Mouse (Mus musculus) neural tube, embryonic 13.5 days (tissue): Measurements from ENCODE around the gene Phpt1. TPM values are rescaled to one million over a fixed set of nuclear protein-coding genes. Genes with fewer than 3 reads are reported as not detected.
"Not testable (repeated sequence)": the region's sequence is repeated elsewhere in the genome, so short reads cannot be mapped to it uniquely, and the experiment has no call there.

Experiments used
- ATAC-seq: fragments of 200-750 bp; cut with Nextera tagmentation; 2 replicates; pipeline ENCODE4 v1.8.0; 2017; ENCODE audit warnings: low read depth, mild to moderate bottlenecking, moderate TSS enrichment, moderate library complexity
- H3K27ac ChIP-seq: fragments of 300-500 bp; sonication (generic); replicated peaks from 2 replicates; pipeline ENCODE4 v1.5.1; 2015; ENCODE audit warnings: moderate library complexity, mild to moderate bottlenecking, inconsistent platforms
- H3K27me3 ChIP-seq: fragments of 300-500 bp; sonication (generic); 2 replicates; pipeline ENCODE4 v1.6.1; 2015; ENCODE audit warnings: mild to moderate bottlenecking, inconsistent platforms
- H3K36me3 ChIP-seq: fragments of 300-500 bp; sonication (generic); 2 replicates; pipeline ENCODE4 v1.6.1; 2015; ENCODE audit warnings: mild to moderate bottlenecking, inconsistent platforms
- H3K4me1 ChIP-seq: fragments of 300-500 bp; sonication (generic); replicated peaks from 2 replicates; pipeline ENCODE4 v1.6.1; 2015; ENCODE audit warnings: inconsistent platforms
- H3K4me2 ChIP-seq: fragments of 300-500 bp; sonication (generic); 2 replicates; pipeline ENCODE4 v1.6.1; 2015; ENCODE audit warnings: inconsistent platforms, mild to moderate bottlenecking, moderate library complexity
- H3K4me3 ChIP-seq: fragments of 300-500 bp; sonication (generic); 2 replicates; pipeline ENCODE4 v1.5.1; 2015; ENCODE audit warnings: mild to moderate bottlenecking, inconsistent platforms
- H3K9ac ChIP-seq: fragments of 300-500 bp; sonication (generic); 2 replicates; pipeline ENCODE4 v1.6.1; 2015; ENCODE audit warnings: moderate library complexity, mild to moderate bottlenecking, inconsistent platforms
- H3K9me3 ChIP-seq: fragments of 300-500 bp; sonication (generic); 2 replicates; pipeline ENCODE4 v1.6.1; 2016; ENCODE audit warnings: inconsistent platforms
- WGBS: fragments of 180-500 bp; shearing (Covaris S2); methylation state at CpG from one replicate; pipeline ENCODE4 v1.1.7; 2015; 5-methylcytosine and 5-hydroxymethylcytosine counted together
- polyA plus RNA-seq: library from polyadenylated mRNA; unstranded; fragments of >200 nt; fragmentation: Nextera tagmentation; extraction: Ambion mirVana; gene quantifications from 2 replicates; pipeline ENCODE4 v1.2.1, GENCODE M21; 2015

The Phpt1 gene
- polyA plus RNA-seq, 1 experiment from 2014 or later, result 188 TPM

GRCm38 (mm10) chr2:25571221-25571620 lies 3.8 kb downstream of the Phpt1 start:
- Histone ChIP-seq H3K27ac (no peak overlapping the region), H3K9ac (no peak overlapping the region), H3K4me3 (no peak overlapping the region), H3K4me1 (peaks cover 29% of the 10 kb centered on the region), H3K27me3 (peaks cover 7% of the 10 kb centered on the region), H3K9me3 (no peaks in the 10 kb centered on the region), H3K36me3 (peaks cover 65% of the 10 kb centered on the region), H3K4me2 (no peak overlapping the region)
- 95% methylated on average over 4 of the region's 4 CpGs for WGBS
- no peak for ATAC-seq

GRCm38 (mm10) chr2:25569323-25569722 lies 5.7 kb downstream of the Phpt1 start:
- Histone ChIP-seq H3K27ac (no peak overlapping the region), H3K36me3 (peaks cover 84% of the 10 kb centered on the region), H3K27me3 (no peaks in the 10 kb centered on the region), H3K9ac (no peak overlapping the region), H3K4me2 (no peak overlapping the region), H3K4me3 (no peak overlapping the region), H3K4me1 (peaks cover 19% of the 10 kb centered on the region), H3K9me3 (no peaks in the 10 kb centered on the region)
- no peak for ATAC-seq
- 100% methylated on average over 3 of the region's 3 CpGs for WGBS

GRCm38 (mm10) chr2:25568473-25569019 lies 6.5 kb downstream of the Phpt1 start:
- ATAC-seq, result no peak
- Histone ChIP-seq H3K4me3 (no peak overlapping the region), H3K4me1 (peaks cover 12% of the 10 kb centered on the region), H3K27me3 (no peaks in the 10 kb centered on the region), H3K36me3 (peaks cover 91% of the 10 kb centered on the region), H3K9ac (no peak overlapping the region), H3K27ac (no peak overlapping the region), H3K4me2 (no peak overlapping the region), H3K9me3 (no peaks in the 10 kb centered on the region)
- 95% methylated on average over 6 of the region's 6 CpGs for WGBS

GRCm38 (mm10) chr2:25566558-25566957 lies 8.5 kb downstream of the Phpt1 start:
- Histone ChIP-seq H3K4me3 (no peak overlapping the region), H3K27ac (no peak overlapping the region), H3K27me3 (no peaks in the 10 kb centered on the region), H3K9ac (no peak overlapping the region), H3K36me3 (peaks cover 97% of the 10 kb centered on the region), H3K9me3 (no peaks in the 10 kb centered on the region), H3K4me2 (no peak overlapping the region), H3K4me1 (no peaks in the 10 kb centered on the region)
- ATAC-seq, result no peak
- WGBS, result 83% methylated on average over 6 of the region's 6 CpGs

GRCm38 (mm10) chr2:25565741-25566140 lies 9.3 kb downstream of the Phpt1 start:
- H3K9ac ChIP-seq, result no peak overlapping the region
- 90% methylated on average over 8 of the region's 8 CpGs for WGBS
- no peaks in the 10 kb centered on the region for H3K27me3 ChIP-seq
- H3K9me3 ChIP-seq, result no peaks in the 10 kb centered on the region
- ATAC-seq, result no peak
- no peak overlapping the region for H3K4me2 ChIP-seq
- H3K27ac ChIP-seq, result no peak overlapping the region
- no peak overlapping the region for H3K4me3 ChIP-seq
- H3K4me1 ChIP-seq, result no peaks in the 10 kb centered on the region
- H3K36me3 ChIP-seq, result peaks cover 97% of the 10 kb centered on the region

GRCm38 (mm10) chr2:25561946-25562345 lies 13.1 kb downstream of the Phpt1 start:
- H3K9me3 ChIP-seq, result no peaks in the 10 kb centered on the region
- no peak overlapping the region for H3K9ac ChIP-seq
- no peak overlapping the region for H3K4me2 ChIP-seq
- no peaks in the 10 kb centered on the region for H3K27me3 ChIP-seq
- H3K4me3 ChIP-seq, result no peak overlapping the region
- H3K36me3 ChIP-seq, result peaks cover 69% of the 10 kb centered on the region
- ATAC-seq, result no peak
- H3K4me1 ChIP-seq, result peaks cover 20% of the 10 kb centered on the region
- no peak overlapping the region for H3K27ac ChIP-seq
- WGBS, result 86% methylated on average over 9 of the region's 9 CpGs

- Histone ChIP-seq H3K27ac (no peak overlapping the region), H3K4me1 (peaks cover 28% of the 10 kb centered on the region), H3K4me2 (no peak overlapping the region), H3K4me3 (no peak overlapping the region), H3K27me3 (no peaks in the 10 kb centered on the region), H3K9me3 (no peaks in the 10 kb centered on the region), H3K9ac (no peak overlapping the region), H3K36me3 (peaks cover 57% of the 10 kb centered on the region)
- no peak for ATAC-seq
- 94% methylated on average over 8 of the region's 8 CpGs for WGBS
Measured at GRCm38 (mm10) chr2:25560551-25560950, 14.5 kb downstream of the Phpt1 start.

- H3K27ac ChIP-seq, result no peak overlapping the region
- ATAC-seq, result no peak
- H3K27me3 ChIP-seq, result no peaks in the 10 kb centered on the region
- 86% methylated on average over 6 of the region's 6 CpGs for whole genome bisulfite sequencing
- peak overlapping the region; percentile 97 for H3K9ac ChIP-seq
- H3K4me3 ChIP-seq, result peak overlapping the region; percentile 91
- peaks cover 28% of the 10 kb centered on the region for H3K4me1 ChIP-seq
- H3K4me2 ChIP-seq, result peak overlapping the region; percentile 84
- H3K9me3 ChIP-seq, result no peaks in the 10 kb centered on the region
- H3K36me3 ChIP-seq, result peaks cover 39% of the 10 kb centered on the region
Measured at GRCm38 (mm10) chr2:25558774-25559173, 16.2 kb downstream of the Phpt1 start.

GRCm38 (mm10) chr2:25557964-25558360 lies 17.1 kb downstream of the Phpt1 start:
- H3K4me2 ChIP-seq, result peak overlapping the region; percentile 84
- 0% methylated on average over 24 of the region's 24 CpGs for WGBS
- ATAC-seq, result peak; percentile 35
- H3K4me1 ChIP-seq, result peaks cover 28% of the 10 kb centered on the region
- H3K27me3 ChIP-seq, result no peaks in the 10 kb centered on the region
- H3K36me3 ChIP-seq, result peaks cover 31% of the 10 kb centered on the region
- H3K9me3 ChIP-seq, result no peaks in the 10 kb centered on the region
- H3K4me3 ChIP-seq, result peak overlapping the region; percentile 91
- peak overlapping the region; percentile 97 for H3K9ac ChIP-seq
- H3K27ac ChIP-seq, result peak overlapping the region; percentile 82

GRCm38 (mm10) chr2:25557221-25557963 lies 17.6 kb downstream of the Phpt1 start, which contains the start of gene Edf1:
Gene Edf1 (plus strand): TSS chr2:25557847.
- Histone ChIP-seq H3K4me3 (peak within 1 kb of the TSS; percentile 91), H3K27ac (peak within 1 kb of the TSS; percentile 83), H3K4me2 (peak within 1 kb of the TSS; percentile 84), H3K9ac (peak within 1 kb of the TSS; percentile 97), H3K36me3 (peaks cover 26% of the 10 kb centered on the region), H3K27me3 (no peaks in the 10 kb centered on the region), H3K9me3 (no peaks in the 10 kb centered on the region), H3K4me1 (peaks cover 28% of the 10 kb centered on the region)
- ATAC-seq, result peak; percentile 99
- under 1% methylated on average over 61 of the region's 61 CpGs for WGBS

GRCm38 (mm10) chr2:25556296-25556695 lies 18.7 kb downstream of the Phpt1 start:
- Histone ChIP-seq H3K4me1 (peaks cover 28% of the 10 kb centered on the region), H3K27ac (no peak overlapping the region), H3K4me2 (peak overlapping the region; percentile 84; the same call in 1 of the 2 replicates), H3K9ac (0 out of 2 replicates have a peak overlapping the region, but pooled peaks have one; percentile 97), H3K36me3 (peaks cover 15% of the 10 kb centered on the region), H3K27me3 (no peaks in the 10 kb centered on the region), H3K9me3 (no peaks in the 10 kb centered on the region), H3K4me3 (no peak overlapping the region)
- no peak for ATAC-seq
- WGBS, result 39% methylated on average over 1 of the region's 1 CpGs

- ATAC-seq, H3K27ac ChIP-seq, H3K9ac ChIP-seq, H3K27me3 ChIP-seq, H3K4me3 ChIP-seq, H3K4me2 ChIP-seq, H3K36me3 ChIP-seq, H3K9me3 ChIP-seq: not testable (repeated sequence)
- 50% methylated on average over 2 of the region's 2 CpGs for WGBS
- peaks cover 28% of the 10 kb centered on the region for H3K4me1 ChIP-seq
Measured at GRCm38 (mm10) chr2:25555479-25555878, 19.5 kb downstream of the Phpt1 start.
